Mouse (Mus musculus) c-Kit-positive CD71-positive TER-119-positive erythroid progenitor cells, embryonic 14.5 days (primary cell): ENCODE measurements around the gene Grhl3.

ENCODE experiments used
- DNase-seq: peaks from one replicate; pipeline ENCODE4 v3.0.0-alpha.2; 2013; ENCODE audit warnings: low spot score

The Grhl3 gene

GRCm38 (mm10) chr4:135531771-135532613 lies 41.4 kb downstream of the Grhl3 start:
- DNase-seq, result no peak

GRCm38 (mm10) chr4:135531236-135531635 lies 42.2 kb downstream of the Grhl3 start:
- DNase-seq, result no peak

GRCm38 (mm10) chr4:135530270-135530669 lies 43.2 kb downstream of the Grhl3 start:
- DNase-seq, result no peak

- DNase-seq, result no peak
Measured at GRCm38 (mm10) chr4:135526039-135526710, 47.3 kb downstream of the Grhl3 start.

GRCm38 (mm10) chr4:135525057-135525456 lies 48.4 kb downstream of the Grhl3 start:
- DNase-seq, result no peak

- no peak for DNase-seq
Measured at GRCm38 (mm10) chr4:135523939-135524338, 49.5 kb downstream of the Grhl3 start.

GRCm38 (mm10) chr4:135520421-135520820 lies 53.0 kb downstream of the Grhl3 start:
- DNase-seq, result no peak

GRCm38 (mm10) chr4:135518135-135518534 lies 55.3 kb downstream of the Grhl3 start:
- DNase-seq, result no peak

- peak; percentile 52 for DNase-seq
Measured at GRCm38 (mm10) chr4:135516351-135517316, 56.8 kb downstream of the Grhl3 start.

GRCm38 (mm10) chr4:135514925-135515324 lies 58.5 kb downstream of the Grhl3 start:
- no peak for DNase-seq

- no peak for DNase-seq
Measured at GRCm38 (mm10) chr4:135513865-135514264, 59.6 kb downstream of the Grhl3 start.

GRCm38 (mm10) chr4:135509515-135509914 lies 63.9 kb downstream of the Grhl3 start:
- no peak for DNase-seq

GRCm38 (mm10) chr4:135508419-135509039 lies 64.9 kb downstream of the Grhl3 start:
- DNase-seq, result peak; percentile 79

- peak; percentile 77 for DNase-seq
Measured at GRCm38 (mm10) chr4:135507547-135508350, 65.7 kb downstream of the Grhl3 start.

- no peak for DNase-seq
Measured at GRCm38 (mm10) chr4:135505794-135506193, 67.6 kb downstream of the Grhl3 start.

- DNase-seq, result no peak
Measured at GRCm38 (mm10) chr4:135501587-135501986, 71.8 kb downstream of the Grhl3 start.

- DNase-seq, result no peak
Measured at GRCm38 (mm10) chr4:135499831-135500230, 73.6 kb downstream of the Grhl3 start.

GRCm38 (mm10) chr4:135498136-135498535 lies 75.3 kb downstream of the Grhl3 start:
- no peak for DNase-seq

- no peak for DNase-seq
Measured at GRCm38 (mm10) chr4:135495810-135496209, 77.6 kb downstream of the Grhl3 start.

- DNase-seq, result no peak
Measured at GRCm38 (mm10) chr4:135495397-135495791, 78.0 kb downstream of the Grhl3 start.
